Mouse (Mus musculus) neutrophil, adult 65 days (primary cell): Measurements from ENCODE around the gene Acp4. TPM values are rescaled to one million over a fixed set of nuclear protein-coding genes. Genes with fewer than 3 reads are reported as not detected.

Source experiments
- total RNA-seq: library from RNA; stranded (reverse); gene quantifications from 2 replicates; pipeline ENCODE4 v1.2.4, GENCODE M21; 2023

Acp4 gene
- total RNA-seq: not detected in 2 replicates

DNA sequence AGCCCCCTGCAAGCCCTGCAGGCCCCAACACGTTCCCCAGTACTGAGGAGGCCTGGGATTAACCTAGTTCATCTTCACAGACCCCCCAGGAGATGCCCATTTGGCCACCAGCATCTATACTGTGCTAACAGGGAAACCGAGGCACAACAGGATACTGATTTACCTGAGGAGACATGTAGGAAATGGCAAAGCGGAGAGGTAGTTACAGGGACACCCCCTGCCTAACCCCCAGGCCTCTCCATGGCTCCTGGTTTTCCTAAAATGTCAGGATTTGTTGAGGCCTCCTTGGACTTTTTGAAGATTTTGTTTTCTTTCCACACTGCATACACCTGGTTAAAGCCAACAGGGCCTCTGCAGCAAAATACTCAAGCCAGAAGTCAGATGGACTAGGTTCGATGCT lies at the start of gene Acp4:
Acp4 (minus strand) TSS at position 101 of the 400 bp plus-strand sequence.

DNA sequence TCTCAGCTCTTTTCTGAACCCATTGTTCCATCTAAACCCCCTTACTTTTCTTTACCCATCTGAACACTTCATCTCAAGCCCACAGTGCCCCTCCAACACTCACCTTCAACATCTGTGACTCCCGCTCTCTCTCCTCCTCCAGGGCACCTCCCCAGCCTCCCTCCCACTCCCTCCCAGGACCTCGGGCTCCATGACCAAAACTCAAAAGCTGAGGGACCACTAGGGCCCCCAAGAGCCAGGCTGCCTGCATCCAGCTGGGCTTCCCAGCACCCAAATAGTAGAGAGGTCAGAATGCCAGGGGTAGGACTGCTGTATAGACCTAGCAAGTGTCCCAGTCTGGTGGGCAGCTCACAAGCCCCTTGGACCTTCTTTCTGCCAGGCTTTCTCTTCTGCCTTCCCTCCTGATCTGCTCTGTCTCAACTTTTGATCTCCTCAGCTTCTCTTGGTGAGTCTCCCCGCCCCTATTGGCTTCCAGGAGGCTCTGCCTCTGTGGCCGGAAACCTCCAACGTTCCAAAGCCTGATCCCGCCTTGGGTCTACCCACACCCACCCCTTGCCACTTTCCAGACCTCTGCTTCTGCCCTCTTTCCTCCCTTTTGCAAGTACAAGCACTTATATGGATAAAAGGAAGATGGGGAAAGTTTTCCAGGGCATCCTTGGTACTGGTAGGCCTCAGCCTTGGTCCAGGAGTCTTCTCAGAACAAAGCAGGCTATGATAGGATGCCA lies 49.5 kb upstream of the Acp4 start, which contains the start of gene Clec11a:
Clec11a (minus strand) TSS at position 387 of the 725 bp plus-strand sequence.

DNA sequence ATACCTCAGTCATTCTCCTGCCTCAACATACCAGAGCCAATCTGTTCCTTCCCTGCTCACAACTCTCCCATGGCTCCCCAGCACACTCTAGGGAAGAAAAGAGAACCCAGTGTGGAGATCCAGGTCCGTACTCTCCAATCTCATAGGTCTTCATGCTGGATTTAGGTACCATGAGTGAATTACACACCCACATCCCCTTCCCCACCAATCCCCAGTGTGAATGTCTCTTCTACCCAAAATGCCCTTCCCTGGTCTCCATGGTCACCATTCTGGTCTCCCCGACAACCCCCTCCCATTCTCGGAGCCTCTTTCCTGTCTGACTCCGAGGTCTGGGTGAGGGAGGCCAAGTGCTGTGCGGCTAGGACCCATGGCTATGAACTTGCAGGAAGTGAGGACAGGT lies 4.0 kb upstream of the Acp4 start, which contains the start of gene Gm15517:
Gm15517 (plus strand) TSS at position 301 of the 400 bp plus-strand sequence.

DNA sequence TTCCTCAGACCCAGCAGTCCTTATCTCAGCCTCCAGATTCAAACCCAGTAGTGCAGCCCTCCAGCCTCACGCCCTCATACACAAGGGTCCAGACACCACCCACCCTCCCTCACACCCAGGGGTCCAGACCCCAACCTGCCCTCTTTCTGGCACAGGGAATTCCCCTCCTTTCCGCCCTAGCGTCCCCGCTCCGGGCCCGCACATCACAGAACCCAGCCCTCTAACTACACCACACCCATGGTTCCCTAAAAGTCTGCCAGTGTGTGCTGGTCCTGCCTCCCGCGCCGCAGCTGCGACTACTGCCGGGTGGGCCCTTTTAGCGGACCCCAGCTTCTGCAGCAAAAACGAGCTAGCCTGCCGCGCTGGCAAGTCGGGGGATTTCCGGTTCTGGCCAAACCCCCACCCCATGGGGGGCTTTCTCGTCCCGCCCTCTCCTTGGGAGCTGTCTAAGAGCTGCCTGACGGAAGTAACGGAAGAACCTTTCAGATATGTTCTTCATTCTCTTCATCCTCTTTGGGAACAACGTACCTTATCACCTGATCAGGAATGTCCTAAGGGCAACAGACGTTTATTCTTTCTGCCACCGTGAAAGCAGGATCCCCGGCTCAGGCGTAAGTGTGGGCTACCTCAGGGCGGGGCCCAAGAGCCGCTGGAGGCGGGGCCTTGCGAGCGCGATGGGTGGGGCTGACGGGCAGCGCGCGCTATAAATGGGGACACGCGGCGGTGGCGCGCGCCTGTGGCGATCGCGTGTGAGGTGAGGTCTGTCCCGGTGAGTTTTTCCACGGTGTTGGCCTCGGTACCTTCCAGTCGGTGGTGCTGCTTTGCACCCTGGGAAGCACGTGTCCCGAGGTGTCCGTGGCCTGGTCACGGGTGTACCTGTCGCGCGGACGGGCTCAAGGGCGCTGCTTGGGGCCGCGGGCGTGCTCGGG lies 10.9 kb downstream of the Acp4 start, which contains the start of the genes 1700028J19Rik and 2410002F23Rik:
1700028J19Rik (minus strand) TSS at position 641 of the 929 bp plus-strand sequence.
2410002F23Rik (plus strand) TSS at position 668 of the 929 bp plus-strand sequence.

DNA sequence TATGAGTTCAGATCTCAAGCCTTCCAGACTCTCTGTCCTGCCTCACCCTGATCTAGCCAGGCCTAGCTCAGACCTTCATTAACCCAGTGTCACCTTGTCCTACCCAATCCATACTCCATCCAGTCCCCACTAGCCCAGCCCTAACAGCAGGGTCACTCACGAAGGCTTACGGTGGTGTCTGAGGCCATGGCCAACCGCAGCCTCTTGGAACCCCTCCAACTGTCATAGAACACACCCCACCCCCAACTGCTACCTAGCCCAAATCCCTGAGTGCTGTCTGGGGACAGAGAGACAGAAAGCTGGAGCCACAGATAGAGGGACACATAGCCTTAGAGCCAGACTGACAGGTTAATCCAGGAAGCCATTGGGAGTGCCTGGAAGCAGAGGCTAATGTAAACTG lies 21.3 kb downstream of the Acp4 start, which contains the start of gene Gm36864:
Gm36864 (plus strand) TSS at position 269 of the 400 bp plus-strand sequence.

DNA sequence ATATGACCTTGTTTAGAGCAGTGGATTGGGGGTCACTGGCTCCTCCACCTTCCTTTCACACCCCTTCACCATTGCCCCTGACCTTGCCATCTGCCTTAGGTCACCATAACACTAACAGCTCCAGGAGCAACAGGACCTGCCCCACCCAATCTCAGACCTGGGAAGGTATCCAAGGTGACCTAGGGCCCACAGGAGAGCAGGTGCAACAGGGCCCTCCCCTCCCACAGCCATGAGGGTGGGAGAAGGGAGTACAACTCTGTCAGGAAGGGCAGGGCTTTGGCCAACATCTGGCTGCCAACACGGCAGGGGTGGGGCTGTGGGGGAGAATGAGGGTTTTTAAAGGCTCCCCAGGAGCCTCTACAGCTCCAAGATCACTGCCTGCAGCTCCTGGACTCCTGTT lies 32.1 kb downstream of the Acp4 start, which contains the start of gene Klk1:
Klk1 (plus strand) TSS at position 285 of the 400 bp plus-strand sequence.

DNA sequence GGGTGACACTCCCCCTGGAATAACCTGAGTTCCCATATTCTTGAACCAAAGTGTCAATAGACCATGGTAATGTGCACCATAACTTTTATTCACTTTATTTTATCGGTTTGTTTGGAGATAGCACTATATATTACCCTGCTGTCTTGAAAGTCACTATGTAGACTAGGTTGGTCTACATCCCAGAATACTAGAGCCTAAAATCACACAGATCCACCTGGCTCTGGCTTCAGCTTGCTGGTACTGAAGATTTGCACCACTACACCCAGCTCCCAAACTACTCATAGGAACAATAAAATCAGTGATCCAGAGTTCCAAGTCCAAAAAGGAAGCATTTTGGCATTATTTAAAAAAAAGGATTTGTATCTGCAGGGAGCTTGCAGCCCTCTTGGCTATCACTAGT lies 41.5 kb downstream of the Acp4 start, which contains the start of gene Klk1b5:
Klk1b5 (plus strand) TSS at position 301 of the 400 bp plus-strand sequence.

DNA sequence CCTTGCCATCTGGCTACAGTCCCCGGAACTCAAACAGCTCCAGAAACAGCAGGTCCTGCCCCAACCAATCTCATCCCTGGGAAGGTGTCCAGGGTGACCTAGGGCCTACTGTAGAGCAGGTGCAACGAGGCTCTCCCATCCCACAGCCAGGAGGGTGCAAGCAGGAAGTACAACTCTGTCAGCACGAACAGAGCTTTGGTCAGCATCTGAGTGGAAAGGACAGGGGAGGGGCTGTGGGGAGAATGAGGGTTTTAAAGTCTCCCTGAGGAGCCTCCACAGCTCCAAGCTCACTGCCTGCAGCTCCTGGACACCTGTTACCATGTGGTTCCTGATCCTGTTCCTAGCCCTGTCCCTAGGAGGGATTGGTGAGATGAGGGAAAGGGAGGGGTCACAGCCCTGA lies 50.0 kb downstream of the Acp4 start, which contains the start of gene Klk1b4:
Klk1b4 (plus strand) TSS at position 301 of the 400 bp plus-strand sequence.

Other genes with a start within 250 kb of the Acp4 start
- gene Klk1b26, start 245.2 kb downstream of the Acp4 start, total RNA-seq: not detected in 2 replicates
- not detected in 2 replicates for gene Klk1b27, start 205.1 kb downstream of the Acp4 start, total RNA-seq
- not detected in 2 replicates for gene Klk1b21, start 155.1 kb downstream of the Acp4 start, total RNA-seq
- not detected in 2 replicates for gene Klk1b22, start 144.7 kb downstream of the Acp4 start, total RNA-seq
- gene Klk1b16, start 120.6 kb downstream of the Acp4 start, total RNA-seq: not detected in 2 replicates
- gene Klk1b24, start 69.1 kb downstream of the Acp4 start, total RNA-seq: not detected in 2 replicates
- not detected in 2 replicates for gene Klk1b3, start 59.2 kb downstream of the Acp4 start, total RNA-seq
- not detected in 2 replicates for gene Klk1b4, start 49.9 kb downstream of the Acp4 start, total RNA-seq
- not detected in 2 replicates for gene Klk1b5, start 41.4 kb downstream of the Acp4 start, total RNA-seq
- gene Klk1, start 32.0 kb downstream of the Acp4 start, total RNA-seq: not detected in 2 replicates
- gene Gm36864, start 21.2 kb downstream of the Acp4 start, total RNA-seq: not detected in 2 replicates
- 1.9 and 3.0 TPM in 2 replicates for gene 1700028J19Rik, start 10.7 kb downstream of the Acp4 start, total RNA-seq
- 19.9 and 27.3 TPM in 2 replicates for gene 2410002F23Rik, start 10.7 kb downstream of the Acp4 start, total RNA-seq
- not detected in 2 replicates for gene Gm15517, start 4.1 kb upstream of the Acp4 start, total RNA-seq
- 0.29 and 0.51 TPM in 2 replicates for gene Clec11a, start 49.5 kb upstream of the Acp4 start, total RNA-seq
- gene Shank1, start 52.9 kb upstream of the Acp4 start, total RNA-seq: 0.32 and 0.34 TPM in 2 replicates
- 0.41 TPM in 1 of 2 replicates, not detected in the other for gene Syt3, start 126.7 kb upstream of the Acp4 start, total RNA-seq
- not detected in 2 replicates for gene 1700008O03Rik, start 128.4 kb upstream of the Acp4 start, total RNA-seq
- gene Lrrc4b, start 171.6 kb upstream of the Acp4 start, total RNA-seq: not detected in 2 replicates
- gene Aspdh, start 208.0 kb upstream of the Acp4 start, total RNA-seq: not detected in 2 replicates
- gene Josd2, start 210.6 kb upstream of the Acp4 start, total RNA-seq: 14.6 and 17.8 TPM in 2 replicates
- gene Emc10, start 239.2 kb upstream of the Acp4 start, total RNA-seq: 23.0 and 29.1 TPM in 2 replicates
- 1.5 and 3.9 TPM in 2 replicates for gene Fam71e1, start 239.2 kb upstream of the Acp4 start, total RNA-seq